Mouse (Mus musculus) kidney, postnatal 14 days (tissue): ENCODE measurements at regions not wholly inside any gene's neighbourhood (a gene's known extent, or its start where the extent isn't known, plus 50 kb on each side); places are given as distances from the start of the nearest gene placed in this dataset.
A peak's percentile ranks its signal among the peaks of the same experiment; 100 is the strongest.
"Not testable (repeated sequence)": the region's sequence is repeated elsewhere in the genome, so short reads cannot be mapped to it uniquely, and the experiment has no call there.

Experiments
- DNase-seq: peaks from one replicate; pipeline ENCODE4 v3.0.0; 2022; ENCODE audit warnings: mixed read lengths

- peak; percentile 14 for DNase-seq
Observed at GRCm38 (mm10) chr13:52110750-52111149, 264.3 kb downstream of the Gadd45g start.

DNA sequence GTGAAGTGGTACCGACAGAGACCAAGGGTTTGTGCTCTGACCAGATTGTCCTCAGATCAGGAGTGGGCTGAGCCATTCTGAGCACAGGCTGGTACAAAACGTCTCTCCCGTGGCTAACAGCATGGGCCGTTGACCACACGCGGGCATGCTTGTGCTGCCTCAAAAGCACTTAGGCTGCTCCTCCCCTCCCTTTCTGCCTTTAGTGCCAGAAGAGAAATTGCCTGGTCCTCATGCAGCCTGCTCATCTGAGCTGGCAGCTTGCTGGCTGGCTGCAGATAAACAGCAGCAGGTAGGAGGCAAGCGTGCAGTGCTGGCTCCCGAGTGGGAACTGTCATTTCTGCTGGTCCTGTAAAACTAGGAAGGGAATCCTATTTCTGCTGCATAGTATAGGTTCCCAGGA, 267.1 kb downstream of the Gadd45g start:
- no peak for DNase-seq

- no peak for DNase-seq
Observed at GRCm38 (mm10) chr13:52114431-52114830, 268.0 kb downstream of the Gadd45g start.

DNA sequence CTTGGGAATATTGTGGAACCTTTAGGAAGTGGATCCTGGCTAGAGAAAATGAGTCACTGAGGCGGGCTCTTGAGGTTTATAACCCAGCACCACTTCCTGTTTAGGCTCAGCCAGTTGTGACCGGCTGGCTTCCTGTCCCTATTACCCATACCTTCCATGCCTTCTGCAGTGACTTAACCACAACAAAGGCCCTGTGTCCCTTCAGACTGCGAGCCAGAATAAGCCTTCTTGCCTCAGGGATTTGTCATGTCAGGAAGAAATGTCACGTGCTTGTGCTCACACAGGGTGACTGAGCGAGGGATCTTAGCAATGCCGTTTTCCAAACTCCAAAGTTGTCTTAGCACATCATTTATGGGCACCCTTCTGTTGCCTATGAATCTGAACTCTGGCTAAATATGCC, 268.5 kb downstream of the Gadd45g start:
- DNase-seq = no peak

- no peak for DNase-seq
Observed at GRCm38 (mm10) chr13:52116241-52116640, 269.8 kb downstream of the Gadd45g start.

DNA sequence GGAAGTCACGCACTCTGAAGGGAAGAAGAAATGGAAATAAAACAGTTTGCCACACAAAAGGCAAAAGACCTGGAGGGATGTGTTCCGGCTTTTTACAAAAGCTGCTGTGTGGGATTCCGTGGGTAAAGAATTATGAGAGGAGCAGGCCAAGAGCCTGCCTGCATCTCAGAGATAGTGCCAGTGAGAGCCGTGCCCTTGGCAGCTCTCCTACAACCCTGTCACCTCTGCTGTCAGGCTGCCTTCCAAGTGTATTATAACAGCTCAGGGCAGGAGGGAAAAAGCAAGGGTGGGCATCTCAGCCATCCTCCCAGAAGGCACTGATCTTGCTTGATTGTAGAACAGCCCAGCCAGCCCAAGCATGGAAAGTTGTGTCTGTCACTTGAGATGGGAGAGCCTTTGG, 270.3 kb downstream of the Gadd45g start:
- no peak for DNase-seq

DNA sequence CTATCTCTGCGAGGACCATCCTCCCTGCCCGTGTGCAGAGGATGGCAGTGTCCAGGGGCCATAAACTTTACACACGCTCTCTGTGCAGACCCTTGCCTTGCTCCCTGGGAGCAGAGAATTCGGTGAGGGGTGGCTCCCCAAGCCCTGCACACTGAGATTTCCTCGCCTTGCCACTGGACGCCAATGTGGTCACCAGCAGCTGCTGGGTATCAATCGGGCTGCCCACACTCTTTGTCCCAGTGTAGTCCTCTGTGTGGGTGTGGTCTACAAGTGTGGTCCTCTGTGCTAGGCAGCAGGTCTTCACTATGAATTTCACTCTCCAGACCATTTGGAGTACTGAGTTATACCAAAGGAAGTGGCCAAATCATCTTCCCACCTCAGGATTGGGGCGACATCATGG, 274.3 kb downstream of the Gadd45g start:
- no peak for DNase-seq

DNA sequence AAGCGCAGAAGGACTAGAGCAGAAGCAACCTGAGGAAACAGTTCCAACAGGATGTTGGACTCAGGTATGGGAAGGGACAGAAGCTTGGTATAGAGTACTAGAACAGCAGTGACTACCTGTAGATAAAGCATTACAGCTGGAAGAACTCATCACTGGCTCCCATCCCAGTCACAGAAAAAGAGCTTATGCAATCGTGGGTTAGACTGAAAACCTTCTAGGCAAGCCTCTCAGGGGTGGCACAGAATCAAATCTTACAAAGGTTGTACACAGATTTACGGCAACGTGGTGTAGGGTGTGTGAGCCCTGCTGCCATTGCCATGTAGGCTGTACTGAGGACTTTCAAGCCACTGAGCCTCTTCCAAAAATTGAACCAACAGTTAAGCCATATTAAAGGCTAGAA, 278.6 kb downstream of the Gadd45g start:
- DNase-seq = no peak

- DNase-seq = no peak
Observed at GRCm38 (mm10) chr13:52127751-52128150, 281.3 kb downstream of the Gadd45g start.

DNA sequence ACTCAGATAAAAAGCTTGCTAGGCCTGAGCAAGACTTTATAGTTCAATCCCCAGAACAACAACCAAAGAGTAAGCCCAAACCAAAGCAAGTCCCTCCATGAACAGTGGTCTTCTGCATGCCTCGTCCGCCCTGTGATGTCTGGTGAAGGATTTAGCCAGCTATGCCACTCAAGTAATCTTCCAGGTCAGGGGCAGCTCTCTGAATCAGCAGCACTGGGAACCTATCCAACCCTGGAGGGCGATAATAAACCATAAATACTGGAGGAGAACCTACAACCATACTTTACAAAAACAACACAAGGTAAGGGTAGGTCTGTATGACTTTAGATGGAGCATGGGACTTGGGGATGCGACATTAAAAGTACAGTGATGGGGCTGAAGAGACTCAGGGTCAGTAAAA, 283.0 kb downstream of the Gadd45g start:
- DNase-seq = no peak

DNA sequence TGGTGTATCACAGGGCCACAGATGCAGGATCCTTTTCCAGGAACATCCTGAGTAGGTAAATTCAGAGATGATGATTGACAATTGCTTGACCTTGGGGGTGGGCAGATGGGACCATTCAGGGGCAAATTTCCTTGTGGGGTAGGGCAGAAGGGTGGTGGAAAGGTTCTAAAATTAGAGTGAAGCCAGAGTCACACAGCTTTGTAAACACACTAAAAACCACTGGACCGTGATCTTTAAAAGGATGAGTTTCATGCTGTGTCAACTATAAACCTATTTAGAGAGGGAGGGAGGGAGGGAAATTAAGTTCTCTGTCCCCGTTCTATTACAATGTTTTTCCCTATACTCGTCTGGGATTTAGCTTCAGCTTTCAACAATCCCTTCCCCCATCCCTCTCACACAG, 286.7 kb downstream of the Gadd45g start:
- no peak for DNase-seq

DNA sequence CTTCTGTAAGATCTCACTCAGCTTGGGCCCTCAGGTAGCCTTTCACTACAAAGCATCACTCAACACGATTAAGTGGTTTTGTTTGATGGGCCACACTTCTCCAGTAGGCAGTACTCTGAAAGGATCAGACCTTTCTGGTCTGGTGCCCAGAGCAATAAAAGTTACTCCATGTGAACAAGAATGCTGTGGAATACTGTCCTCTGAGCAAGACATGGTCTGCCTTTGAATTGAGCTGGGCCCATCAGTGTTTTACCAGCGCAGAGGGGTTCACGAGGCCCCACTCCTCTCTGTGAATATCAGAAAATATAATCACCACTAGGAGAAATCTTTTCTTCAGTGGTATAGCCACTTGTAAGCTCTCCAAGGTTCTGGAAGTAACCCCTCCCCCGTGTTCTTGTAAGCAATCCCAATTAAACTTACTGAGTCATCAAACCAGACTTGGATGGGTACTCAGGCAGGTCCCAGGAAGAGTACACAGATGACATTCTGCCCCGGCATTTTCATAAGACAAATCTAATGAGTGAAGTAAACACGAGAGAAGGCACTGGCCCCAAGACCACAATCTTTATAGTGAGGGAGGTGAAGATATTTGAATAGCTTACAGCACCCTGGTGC, 292.0 kb downstream of the Gadd45g start:
- DNase-seq = peak; percentile 18

GRCm38 (mm10) chr13:52139140-52139809, 292.8 kb downstream of the Gadd45g start:
- no peak for DNase-seq

GRCm38 (mm10) chr13:52140221-52140620, 293.7 kb downstream of the Gadd45g start:
- DNase-seq = no peak

- not testable (repeated sequence) for DNase-seq
Observed at GRCm38 (mm10) chr13:52144066-52144465, 297.6 kb downstream of the Gadd45g start.

DNA sequence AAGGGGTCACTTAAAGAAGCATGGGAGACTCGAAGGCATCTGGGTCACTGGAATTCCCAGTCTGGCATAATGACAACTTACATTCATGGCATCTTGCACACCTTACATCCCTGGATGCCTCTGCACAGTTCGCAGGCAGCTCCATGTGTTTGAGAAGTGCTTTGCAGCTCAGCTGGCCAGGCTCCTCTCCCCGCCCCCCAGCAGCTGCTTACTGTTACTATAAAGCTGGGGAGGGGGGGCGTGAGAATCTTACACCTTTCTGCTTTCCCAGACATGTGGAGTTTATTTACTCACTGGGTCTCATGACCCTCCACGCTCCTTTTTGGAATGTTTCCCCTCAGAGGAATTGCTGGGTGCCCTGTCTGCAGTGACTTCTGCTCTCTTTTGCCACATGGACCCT, 299.4 kb downstream of the Gadd45g start:
- no peak for DNase-seq

GRCm38 (mm10) chr13:52150281-52150680, 303.8 kb downstream of the Gadd45g start:
- no peak for DNase-seq

DNA sequence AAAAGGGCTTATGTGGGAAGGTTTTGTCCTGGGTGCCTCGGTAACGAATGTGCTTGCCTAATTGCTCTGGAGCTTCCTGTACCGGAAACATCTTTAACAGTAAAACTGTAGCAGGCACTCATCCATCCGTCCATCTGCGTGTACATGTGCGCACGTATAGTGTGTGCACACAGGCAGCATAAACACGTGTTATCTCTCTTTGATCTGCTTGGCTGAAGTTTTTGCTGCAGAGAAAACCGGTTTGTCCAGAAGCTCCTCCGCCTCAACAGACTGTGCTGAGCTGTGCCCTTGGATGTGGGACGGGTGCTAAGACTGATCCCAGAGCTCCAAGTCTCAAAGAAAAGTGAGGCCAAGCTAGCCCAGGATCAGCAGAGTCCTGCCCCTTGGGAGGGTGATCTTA, 305.3 kb downstream of the Gadd45g start:
- DNase-seq = peak; percentile 26

GRCm38 (mm10) chr13:52152221-52152620, 305.7 kb downstream of the Gadd45g start:
- DNase-seq = no peak

DNA sequence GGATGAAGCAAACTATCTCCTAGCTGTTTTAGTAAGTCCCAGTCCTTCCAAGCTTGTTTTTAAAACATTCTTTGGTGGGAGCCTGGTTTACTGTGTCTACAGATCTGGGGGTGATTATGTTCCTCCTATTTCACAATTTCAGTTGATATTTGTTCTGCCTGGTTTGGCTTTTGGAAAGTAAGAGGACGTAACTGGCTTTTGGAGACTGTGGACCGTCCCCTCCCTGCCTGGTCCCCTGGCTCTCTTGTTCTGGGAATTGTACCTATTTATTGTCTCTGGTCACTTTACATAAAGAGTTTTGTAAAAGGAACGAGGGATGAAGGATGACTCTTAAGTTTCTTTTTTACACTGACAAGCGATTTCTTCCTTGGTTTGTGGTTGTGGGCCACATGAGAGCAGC, 306.6 kb downstream of the Gadd45g start:
- DNase-seq = no peak

DNA sequence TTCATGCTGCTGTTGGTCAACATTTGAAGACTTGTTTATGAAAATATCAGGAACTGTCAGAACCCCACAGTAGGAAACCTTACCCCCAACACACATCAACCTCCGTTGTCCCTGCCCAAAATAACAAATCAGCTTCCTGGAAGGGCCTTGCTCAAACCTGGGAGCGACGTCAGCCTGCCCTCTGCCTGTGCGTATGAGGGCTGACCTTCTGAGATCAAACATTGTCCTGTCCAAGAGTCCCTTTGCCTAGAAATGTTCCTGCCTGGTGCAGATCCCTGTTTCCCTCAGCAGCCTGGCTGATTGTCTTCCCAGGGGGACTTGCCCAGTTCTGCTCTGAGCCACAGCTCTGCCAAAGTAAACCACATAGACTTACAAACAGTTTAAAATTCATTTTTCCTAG, 307.1 kb downstream of the Gadd45g start:
- DNase-seq = no peak

- no peak for DNase-seq
Observed at GRCm38 (mm10) chr13:52154111-52154843, 307.8 kb downstream of the Gadd45g start.

DNA sequence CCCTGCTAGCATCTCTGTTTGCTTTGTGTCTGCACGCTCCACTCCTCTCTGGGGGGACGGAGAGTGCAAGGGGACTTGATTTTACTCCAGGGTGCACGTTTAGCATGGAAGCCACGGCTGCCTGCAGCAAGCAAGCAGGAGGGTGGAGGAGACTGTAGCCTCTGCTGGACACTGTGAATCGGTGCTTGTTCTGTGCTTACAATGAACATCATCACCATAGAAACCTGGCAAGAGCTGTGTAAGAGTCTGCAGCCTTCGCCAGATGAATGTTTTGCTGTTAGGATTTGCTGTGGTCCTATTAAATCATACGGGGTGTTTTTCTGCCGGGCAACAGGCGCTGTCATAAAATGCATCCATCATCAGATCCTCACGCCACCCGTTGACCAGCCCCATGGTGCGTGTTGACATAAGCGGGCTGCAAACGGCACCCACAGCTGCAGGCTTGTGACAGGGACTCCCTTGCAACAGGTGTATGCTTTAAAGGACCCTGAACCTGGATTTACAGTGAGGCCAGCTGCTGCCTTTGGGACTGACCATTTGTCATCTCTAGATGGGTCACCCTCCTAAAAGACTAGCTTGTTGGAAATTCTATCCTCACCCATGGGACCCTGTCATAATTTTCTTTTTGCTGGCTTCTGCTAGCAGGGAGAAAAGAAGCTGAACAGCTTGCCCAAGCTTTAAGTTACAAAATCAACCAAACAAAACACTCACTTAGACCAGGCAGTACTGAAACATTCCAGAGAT, 308.5 kb downstream of the Gadd45g start:
- DNase-seq = peak; percentile 38
